Mouse (Mus musculus) kidney, adult 2 months (tissue): ENCODE results near the gene Dnajc22. TPM values are rescaled to one million over a fixed set of nuclear protein-coding genes. Genes with fewer than 3 reads are reported as not detected.
A peak's percentile ranks its signal among the peaks of the same experiment; 100 is the strongest.

Experiments
- DNase-seq: peaks from one replicate; pipeline ENCODE4 v3.0.0; 2021
- H3K27ac ChIP-seq: fragments of 200-500 bp; 2 replicates; pipeline ENCODE4 v1.5.1; 2012; ENCODE audit warnings: low read depth, low read length, control low read depth, inconsistent platforms; ENCODE audit not compliant: insufficient read depth
- H3K27me3 ChIP-seq: fragments of 200-500 bp; replicated peaks from 2 replicates; pipeline ENCODE4 v1.6.1; 2012; ENCODE audit warnings: mild to moderate bottlenecking, moderate library complexity, low read length, inconsistent platforms; ENCODE audit not compliant: control insufficient read depth, insufficient read depth
- H3K36me3 ChIP-seq: fragments of 200-500 bp; 2 replicates; pipeline ENCODE4 v1.6.1; 2012; ENCODE audit warnings: mild to moderate bottlenecking, moderate library complexity, low read length, inconsistent platforms; ENCODE audit not compliant: control insufficient read depth, insufficient read depth
- H3K4me1 ChIP-seq: fragments of 200-500 bp; 2 replicates; pipeline ENCODE4 v1.6.1; 2011; ENCODE audit warnings: low read length; ENCODE audit not compliant: control insufficient read depth, insufficient read depth
- H3K4me3 ChIP-seq: fragments of 200-500 bp; 2 replicates; pipeline ENCODE4 v1.5.1; 2011; ENCODE audit warnings: mild to moderate bottlenecking, low read depth, low read length, control low read depth; ENCODE audit not compliant: insufficient read depth
- CTCF ChIP-seq: fragments of 200-500 bp; conservative IDR thresholded peaks from 2 replicates; pipeline ENCODE4 v1.5.1; 2011; ENCODE audit warnings: low read depth, mild to moderate bottlenecking, control low read depth, low read length, moderate library complexity, mixed read lengths; ENCODE audit not compliant: insufficient read depth, insufficient read length
- POLR2A ChIP-seq: fragments of 200-500 bp; IDR thresholded peaks from one replicate; pipeline ENCODE4 v1.6.1; 2011; ENCODE audit warnings: low read depth, low read length, control low read depth
- WGBS: fragments of 180-500 bp; shearing (Covaris S2); methylation state at CpG from one replicate; pipeline ENCODE4 v1.1.7; 2018; 5-methylcytosine and 5-hydroxymethylcytosine counted together
- polyA plus RNA-seq: library from polyadenylated mRNA; depleted of rRNA; stranded (reverse); fragments of >200 nt; gene quantifications from 2 replicates; pipeline ENCODE4 v1.2.3, GENCODE M21; 2012

Dnajc22 gene
- polyA plus RNA-seq, 1 experiment: 49.9 TPM

GRCm38 (mm10) chr15:99087253-99088075 lies 5.5 kb upstream of the Dnajc22 start, which contains the start of gene C1ql4:
C1ql4 (minus strand) TSS chr15:99087817.
- Histone ChIP-seq H3K4me1 (peaks cover 9% of the 10 kb centered on the region; the same call in 1 of the 2 replicates), H3K4me3 (peak within 1 kb of the TSS; percentile 9; the same call in 1 of the 2 replicates), H3K27me3 (no peaks in the 10 kb centered on the region), H3K27ac (no peak within 1 kb of the TSS), H3K36me3 (no peaks in the 10 kb centered on the region)
- DNase-seq: no peak
- peak; percentile 38 for TF ChIP-seq CTCF
- no peak for TF ChIP-seq POLR2A
- WGBS: 15% methylated on average over 60 of the region's 60 CpGs

GRCm38 (mm10) chr15:99088292-99088691 lies 4.7 kb upstream of the Dnajc22 start:
- Histone ChIP-seq H3K27me3 (no peaks in the 10 kb centered on the region), H3K4me3 (peak overlapping the region; percentile 9; the same call in 1 of the 2 replicates), H3K4me1 (peaks cover 9% of the 10 kb centered on the region; the same call in 1 of the 2 replicates), H3K36me3 (no peaks in the 10 kb centered on the region), H3K27ac (no peak overlapping the region)
- DNase-seq: peak; percentile 74
- TF ChIP-seq POLR2A: no peak
- TF ChIP-seq CTCF: peak; percentile 66
- WGBS: 1% methylated on average over 27 of the region's 27 CpGs

DNA sequence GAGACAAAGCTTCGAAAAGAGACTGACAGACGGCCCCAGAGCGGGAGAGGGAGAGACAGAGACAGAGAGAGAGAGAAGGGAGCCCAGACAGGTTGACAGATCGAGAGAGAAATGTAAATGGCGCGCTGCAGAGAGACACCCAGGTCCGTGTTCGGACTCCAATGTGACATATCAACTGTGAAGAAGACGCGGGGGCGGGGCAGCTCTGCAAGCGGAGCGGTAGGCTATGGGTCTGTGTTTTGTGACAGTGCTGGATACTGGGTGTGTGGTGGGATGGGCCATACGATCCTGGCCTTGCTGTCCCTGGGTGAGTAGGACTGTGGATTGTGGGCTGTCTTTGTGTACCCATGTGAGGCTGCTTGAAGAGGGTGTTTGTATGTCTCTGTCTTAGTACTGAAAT lies 3.9 kb upstream of the Dnajc22 start:
- TF ChIP-seq POLR2A: no peak
- TF ChIP-seq CTCF: no peak
- Histone ChIP-seq H3K4me1 (peaks cover 5% of the 10 kb centered on the region; the same call in 1 of the 2 replicates), H3K27me3 (no peaks in the 10 kb centered on the region), H3K27ac (no peak overlapping the region), H3K36me3 (no peaks in the 10 kb centered on the region), H3K4me3 (no peak overlapping the region)
- DNase-seq: no peak
- 54% methylated on average over 14 of the region's 14 CpGs for WGBS

- 9% methylated on average over 56 of the region's 56 CpGs for WGBS
- Histone ChIP-seq H3K36me3 (no peaks in the 10 kb centered on the region), H3K4me1 (peaks cover 7% of the 10 kb centered on the region), H3K27me3 (no peaks in the 10 kb centered on the region), H3K4me3 (peak overlapping the region; percentile 15), H3K27ac (no peak overlapping the region)
- DNase-seq: peak; percentile 41
- TF ChIP-seq CTCF: peak; percentile 38
- TF ChIP-seq POLR2A: no peak
These were observed 605 bp downstream of the Dnajc22 start for GRCm38 (mm10) chr15:99093291-99094258.

DNA sequence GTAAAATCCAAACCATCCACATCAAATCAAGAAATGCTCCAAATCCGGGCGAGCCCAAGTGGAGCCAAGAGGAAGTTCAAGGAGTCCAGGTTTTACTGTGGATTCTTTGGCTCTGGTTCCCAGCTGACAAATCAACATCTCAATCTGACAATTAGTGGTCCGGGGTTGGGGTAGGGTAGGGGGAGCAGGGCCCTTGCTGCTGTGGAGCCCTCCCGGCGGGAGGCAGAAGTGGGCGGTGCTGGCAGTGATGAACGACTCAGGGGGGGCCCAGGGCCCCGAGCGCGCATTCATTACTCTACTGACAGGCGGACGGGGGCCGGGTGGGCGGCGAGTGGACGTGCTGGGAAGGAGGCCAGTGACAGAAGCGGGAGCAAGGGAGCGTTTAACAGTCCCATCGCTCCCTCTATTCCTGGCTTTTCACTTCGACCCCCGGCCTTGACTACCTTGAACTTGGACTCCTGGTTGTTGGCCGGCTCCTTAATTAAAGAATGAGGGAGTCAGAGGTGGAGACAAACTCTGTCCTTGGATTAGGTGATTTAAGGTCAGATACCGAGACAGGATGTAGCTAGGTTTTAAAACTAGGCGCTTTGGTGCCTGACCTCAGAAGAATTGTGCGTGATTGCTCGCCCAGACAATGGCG lies 1.8 kb downstream of the Dnajc22 start:
- no peak overlapping the region for H3K4me3 ChIP-seq
- TF ChIP-seq CTCF (no peak), POLR2A (no peak)
- no peaks in the 10 kb centered on the region for H3K36me3 ChIP-seq
- H3K4me1 ChIP-seq: peaks cover 9% of the 10 kb centered on the region
- H3K27me3 ChIP-seq: no peaks in the 10 kb centered on the region
- WGBS: 18% methylated on average over 27 of the region's 27 CpGs
- H3K27ac ChIP-seq: no peak overlapping the region
- DNase-seq: no peak

DNA sequence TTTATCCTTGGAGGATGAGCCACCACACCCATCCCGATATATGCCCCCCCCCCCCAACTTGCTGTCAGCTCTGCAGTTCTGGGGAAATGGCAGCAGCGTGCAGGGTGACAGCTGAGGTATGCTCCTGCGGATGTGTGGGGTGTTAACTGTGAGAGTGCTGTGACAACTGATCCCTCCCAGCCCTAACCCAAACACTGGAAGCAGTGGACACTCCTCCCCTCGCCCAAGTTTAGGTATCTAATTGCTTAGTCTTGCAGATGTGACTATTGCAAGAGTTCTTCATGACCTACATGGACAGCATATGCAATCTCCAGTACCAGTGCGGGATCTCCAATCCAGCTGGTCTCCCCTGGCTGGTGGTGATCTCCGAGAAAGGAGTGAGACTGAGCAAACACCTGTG lies 2.4 kb downstream of the Dnajc22 start:
- no peak overlapping the region for H3K4me3 ChIP-seq
- WGBS: 68% methylated on average over 6 of the region's 6 CpGs
- DNase-seq: no peak
- no peak for TF ChIP-seq POLR2A
- TF ChIP-seq CTCF: no peak
- no peaks in the 10 kb centered on the region for H3K36me3 ChIP-seq
- peaks cover 9% of the 10 kb centered on the region for H3K4me1 ChIP-seq
- H3K27me3 ChIP-seq: no peaks in the 10 kb centered on the region
- H3K27ac ChIP-seq: no peak overlapping the region
